Mouse (Mus musculus) adrenal gland, adult (tissue): ENCODE results near the gene Olfr787.
A peak's percentile ranks its signal among the peaks of the same experiment; 100 is the strongest.

ENCODE experiments used
- DNase-seq, 2 experiments: peaks; one replicate each; pipeline ENCODE4 v3.0.0; 2022 to 2023; ENCODE audit warnings: low spot score in 1 of 2; ENCODE audit not compliant: inconsistent age in 2 of 2

The Olfr787 gene

GRCm38 (mm10) chr10:129461562-129461961 is at the start of gene Olfr787:
Gene Olfr787 (plus strand): TSS chr10:129461862.
- DNase-seq = no peak

GRCm38 (mm10) chr10:129427006-129427405 is 34.7 kb upstream of the Olfr787 start, which contains the start of gene Olfr786:
Gene Olfr786 (plus strand): TSS chr10:129427306.
- no peak for DNase-seq

GRCm38 (mm10) chr10:129470698-129471097 is 9.0 kb downstream of the Olfr787 start, which contains the start of gene Olfr788:
Gene Olfr788 (plus strand): TSS chr10:129470998.
- DNase-seq = no peak

- no peak for DNase-seq
Measured at GRCm38 (mm10) chr10:129473256-129473655, 11.6 kb downstream of the Olfr787 start.

GRCm38 (mm10) chr10:129473723-129474122 is 12.1 kb downstream of the Olfr787 start:
- peak in 1 of 2 experiments; percentile 6 for DNase-seq

- DNase-seq = no peak
Measured at GRCm38 (mm10) chr10:129484452-129484851, 22.8 kb downstream of the Olfr787 start, which contains the start of gene Olfr789. Gene Olfr789 (plus strand): TSS chr10:129484752.

GRCm38 (mm10) chr10:129490101-129490500 is 28.4 kb downstream of the Olfr787 start:
- no peak for DNase-seq

GRCm38 (mm10) chr10:129498192-129498591 is 36.5 kb downstream of the Olfr787 start, which contains the start of gene Olfr790:
Gene Olfr790 (plus strand): TSS chr10:129498492.
- DNase-seq = no peak
